Mouse (Mus musculus): ENCODE data around the gene Kmt2e. TPM values are rescaled to one million over a fixed set of nuclear protein-coding genes. Genes with fewer than 3 reads are reported as not detected.

The Kmt2e gene
- polyA plus RNA-seq, 1 experiment from 2014 or later: 56.3 TPM

DNA sequence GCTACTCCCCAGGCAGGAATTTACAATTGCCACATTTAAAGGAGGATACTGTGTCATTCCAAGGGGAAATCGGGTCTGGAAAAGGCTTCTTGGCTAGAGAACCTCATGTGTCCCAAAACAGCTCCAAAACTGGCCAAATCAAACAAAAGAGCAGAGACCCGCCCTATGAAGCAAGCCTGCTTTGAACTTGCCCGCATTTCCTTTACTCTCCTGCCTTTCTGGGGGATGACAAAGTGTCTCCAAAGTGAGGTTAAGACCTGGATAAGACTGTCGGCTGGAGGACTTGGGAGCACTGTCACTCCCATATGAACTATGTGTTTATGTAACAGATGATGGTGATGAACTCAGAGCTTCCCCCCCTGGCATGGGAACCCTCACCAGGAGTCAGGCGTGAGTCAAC is 26.1 kb upstream of the Kmt2e start:
- ATAC-seq (no peak), DNase-seq (ENCODE audit: low read depth, low spot score) (no peak)
- no peaks in the 10 kb centered on the region for H3K27me3 ChIP-seq
- ChIA-PET CTCF (interaction anchor here (1.5 kb wide), 1 partner anchor 8 kb away, joined by 5 read pairs; no protein-coding TSS in a partner anchor), POLR2A (no interaction called here)
- TF ChIP-seq CTCF (IDR thresholded peaks at IDR 0.05): no peak
- in situ Hi-C loops (cut with MboI; ENCODE audit: low pct_unique_long_range_greater_than_20kb): no loop called here

DNA sequence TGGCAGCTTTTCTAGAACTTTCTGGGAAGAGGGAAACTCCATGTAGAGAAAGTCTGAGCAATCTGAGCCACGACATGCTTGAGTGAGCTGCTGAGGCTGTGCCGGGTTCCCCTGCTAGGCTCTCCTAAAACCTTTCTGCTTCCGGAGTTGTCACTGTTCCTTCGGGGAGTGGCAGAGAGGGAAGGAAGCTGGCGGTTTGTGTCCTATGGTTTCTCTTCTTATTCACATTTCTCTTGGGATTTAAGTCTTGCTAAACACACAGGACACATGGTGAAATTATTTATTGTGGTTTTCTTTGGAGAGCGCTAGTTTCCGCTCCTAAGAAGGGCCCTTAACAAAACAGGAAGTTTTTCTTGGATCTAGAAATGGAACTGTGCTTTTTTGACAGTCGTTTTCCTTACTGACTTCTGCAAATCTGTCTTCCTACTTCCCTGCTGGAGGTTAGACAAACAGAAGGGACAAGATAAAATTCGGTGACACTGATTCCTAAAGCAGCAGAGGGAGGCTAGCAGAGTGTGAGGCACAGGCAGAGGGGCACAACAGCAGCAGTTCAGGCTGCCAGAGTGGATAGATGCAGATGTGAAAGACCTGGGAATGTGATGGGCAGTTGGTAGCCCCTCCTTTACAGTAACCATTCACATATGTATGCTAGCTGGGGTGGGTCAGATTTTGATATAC is 24.1 kb upstream of the Kmt2e start:
- TF ChIP-seq CTCF (IDR thresholded peaks at IDR 0.05): no peak
- in situ Hi-C loops (cut with MboI; ENCODE audit: low pct_unique_long_range_greater_than_20kb): loop anchor here (5.0 kb wide), 1 partner anchor 242 kb away; no protein-coding TSS in a partner anchor
- H3K27me3 ChIP-seq: no peaks in the 10 kb centered on the region
- CTCF ChIA-PET: interaction anchor here (1.0 to 6.8 kb wide), 3 partner anchors 9 to 19 kb away, joined by 3 to 62 read pairs (median 6); no protein-coding TSS in a partner anchor
- ATAC-seq (peak; percentile 83), DNase-seq (ENCODE audit: low read depth, low spot score) (no peak)
- POLR2A ChIA-PET: interaction anchor here (0.6 to 1.3 kb wide), 2 partner anchors 11 to 250 kb away, joined by 3 read pairs; no protein-coding TSS in a partner anchor

DNA sequence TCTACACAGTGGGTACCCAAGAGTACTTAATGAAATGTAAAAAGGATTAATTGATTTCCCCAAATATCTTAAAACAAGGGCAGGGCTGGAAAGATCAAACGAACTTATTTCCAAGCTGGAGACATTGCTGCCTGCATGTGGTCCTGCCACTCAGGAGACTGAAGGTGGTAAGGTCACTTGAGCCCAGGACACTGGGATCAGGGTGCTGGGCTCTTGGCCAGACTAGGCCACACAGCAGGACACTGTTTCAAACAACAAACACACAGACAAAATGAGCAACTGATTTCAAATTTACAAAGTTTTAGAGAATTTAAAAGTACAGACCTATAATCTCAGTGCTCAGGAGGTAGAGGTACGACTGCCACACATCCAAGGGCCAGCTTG is 23.5 kb upstream of the Kmt2e start:
- ChIA-PET POLR2A (interaction anchor here (1.3 kb wide), 1 partner anchor 11 kb away, joined by 3 read pairs; no protein-coding TSS in a partner anchor), CTCF (interaction anchor here (1.0 to 6.8 kb wide), 5 partner anchors 8 to 67 kb away, joined by 3 to 62 read pairs (median 6); no protein-coding TSS in a partner anchor)
- TF ChIP-seq CTCF (IDR thresholded peaks at IDR 0.05): no peak
- in situ Hi-C loops (cut with MboI; ENCODE audit: low pct_unique_long_range_greater_than_20kb): loop anchor here (5.0 kb wide), 1 partner anchor 242 kb away; no protein-coding TSS in a partner anchor
- DNase-seq (ENCODE audit: low read depth, low spot score) (no peak), ATAC-seq (no peak)
- H3K27me3 ChIP-seq: no peaks in the 10 kb centered on the region

DNA sequence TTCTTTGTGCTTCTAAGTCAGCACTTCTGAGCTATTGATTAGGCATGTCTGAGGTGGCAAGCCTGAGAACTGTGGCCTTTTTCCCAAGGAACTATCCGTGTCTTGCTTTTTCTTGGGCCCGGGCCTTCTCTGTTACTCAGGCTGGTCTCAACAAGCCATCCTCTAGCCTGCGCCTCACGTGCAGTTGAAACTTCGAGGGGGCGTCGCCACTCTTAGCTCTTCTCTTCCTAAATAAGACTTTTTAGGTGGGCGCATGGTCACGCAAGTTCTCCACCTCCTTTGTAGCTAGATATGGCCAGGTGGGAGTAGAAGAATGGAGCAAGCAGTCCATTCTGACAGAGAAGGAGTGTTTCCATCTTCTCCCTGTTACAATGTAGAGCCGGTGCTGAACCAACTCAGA is 22.6 kb upstream of the Kmt2e start:
- POLR2A ChIA-PET: no interaction called here
- H3K27me3 ChIP-seq: no peaks in the 10 kb centered on the region
- TF ChIP-seq CTCF (IDR thresholded peaks at IDR 0.05): no peak
- in situ Hi-C loops (cut with MboI; ENCODE audit: low pct_unique_long_range_greater_than_20kb): loop anchor here (5.0 kb wide), 1 partner anchor 241 kb away; no protein-coding TSS in a partner anchor
- no peak for DNase-seq (ENCODE audit: low read depth, low spot score)
- no peak for ATAC-seq
- CTCF ChIA-PET: interaction anchor here (0.9 to 6.8 kb wide), 6 partner anchors 13 to 245 kb away, joined by 3 to 62 read pairs (median 4); no protein-coding TSS in a partner anchor

DNA sequence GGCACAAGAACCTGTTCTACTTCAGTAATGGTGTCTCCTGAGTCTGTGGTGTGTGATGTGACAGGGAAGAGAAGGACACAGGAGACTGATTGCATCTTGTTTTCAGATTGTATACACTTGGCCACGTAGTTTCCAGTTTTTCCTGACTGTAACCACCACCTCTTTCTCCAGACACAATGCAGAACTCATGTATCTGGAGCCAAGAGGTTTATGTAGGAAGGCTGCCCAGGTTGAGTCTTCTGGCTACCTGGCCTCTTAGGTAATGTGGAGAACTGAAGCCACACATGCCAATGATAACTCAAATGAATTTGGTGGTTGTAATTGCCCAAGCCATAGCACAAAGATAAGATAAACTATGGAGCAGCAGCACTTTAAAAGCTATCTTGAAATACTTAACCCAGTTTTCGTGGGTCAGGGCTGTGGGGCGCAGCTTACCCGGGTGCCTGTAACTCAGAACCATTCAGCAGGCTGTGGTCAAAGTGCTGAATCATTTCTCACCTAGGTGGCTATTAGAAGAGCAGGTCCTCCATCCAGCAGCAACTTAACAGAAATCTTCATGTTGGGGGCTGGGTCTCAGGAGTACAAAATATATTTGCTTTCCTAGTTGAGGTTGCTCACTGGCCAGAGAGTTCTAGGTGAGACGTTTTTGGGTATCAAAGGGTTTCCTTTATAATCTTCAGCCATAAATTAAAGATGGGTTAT is 21.8 kb upstream of the Kmt2e start:
- ChIA-PET POLR2A (interaction anchor here (2.0 kb wide), 1 partner anchor 22 kb away, joined by 4 read pairs; the partner anchor contains the start of gene Kmt2e), CTCF (interaction anchor here (0.9 to 6.8 kb wide), 11 partner anchors 10 to 244 kb away, joined by 3 to 62 read pairs (median 3); no protein-coding TSS in a partner anchor)
- TF ChIP-seq CTCF (IDR thresholded peaks at IDR 0.05): no peak
- no peak for DNase-seq (ENCODE audit: low read depth, low spot score)
- H3K27me3 ChIP-seq: no peaks in the 10 kb centered on the region
- in situ Hi-C loops (cut with MboI; ENCODE audit: low pct_unique_long_range_greater_than_20kb): loop anchor here (5.0 kb wide), 1 partner anchor 240 kb away; no protein-coding TSS in a partner anchor
- ATAC-seq: no peak

DNA sequence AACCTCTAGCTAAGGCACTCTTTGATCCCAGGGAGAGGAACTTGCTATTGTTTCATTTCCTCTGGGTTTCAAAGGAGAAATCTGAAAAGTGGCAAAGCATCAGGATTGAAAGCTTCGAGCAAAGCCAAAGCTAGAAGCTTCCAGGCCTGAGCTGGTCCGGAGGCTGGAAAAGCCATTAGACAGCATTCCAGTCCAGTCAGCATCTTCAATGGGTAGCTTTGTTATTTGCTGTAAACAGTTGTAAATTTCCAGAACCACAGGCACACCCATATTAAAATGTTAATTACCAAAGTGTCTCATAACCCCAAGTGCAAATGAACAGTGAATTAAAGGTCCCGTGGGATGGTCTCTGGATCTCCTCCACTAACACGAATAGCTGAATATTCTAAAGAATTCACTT is 21.2 kb upstream of the Kmt2e start:
- no peaks in the 10 kb centered on the region for H3K27me3 ChIP-seq
- no peak for ATAC-seq
- no peak for DNase-seq (ENCODE audit: low read depth, low spot score)
- no peak for TF ChIP-seq CTCF (IDR thresholded peaks at IDR 0.05)
- CTCF ChIA-PET: interaction anchor here (0.9 to 6.8 kb wide), 10 partner anchors 11 to 582 kb away, joined by 3 to 62 read pairs (median 3); no protein-coding TSS in a partner anchor
- in situ Hi-C loops (cut with MboI; ENCODE audit: low pct_unique_long_range_greater_than_20kb): loop anchor here (5.0 kb wide), 1 partner anchor 239 kb away; no protein-coding TSS in a partner anchor
- POLR2A ChIA-PET: interaction anchor here (2.0 kb wide), 1 partner anchor 21 kb away, joined by 4 read pairs; the partner anchor contains the start of gene Kmt2e

DNA sequence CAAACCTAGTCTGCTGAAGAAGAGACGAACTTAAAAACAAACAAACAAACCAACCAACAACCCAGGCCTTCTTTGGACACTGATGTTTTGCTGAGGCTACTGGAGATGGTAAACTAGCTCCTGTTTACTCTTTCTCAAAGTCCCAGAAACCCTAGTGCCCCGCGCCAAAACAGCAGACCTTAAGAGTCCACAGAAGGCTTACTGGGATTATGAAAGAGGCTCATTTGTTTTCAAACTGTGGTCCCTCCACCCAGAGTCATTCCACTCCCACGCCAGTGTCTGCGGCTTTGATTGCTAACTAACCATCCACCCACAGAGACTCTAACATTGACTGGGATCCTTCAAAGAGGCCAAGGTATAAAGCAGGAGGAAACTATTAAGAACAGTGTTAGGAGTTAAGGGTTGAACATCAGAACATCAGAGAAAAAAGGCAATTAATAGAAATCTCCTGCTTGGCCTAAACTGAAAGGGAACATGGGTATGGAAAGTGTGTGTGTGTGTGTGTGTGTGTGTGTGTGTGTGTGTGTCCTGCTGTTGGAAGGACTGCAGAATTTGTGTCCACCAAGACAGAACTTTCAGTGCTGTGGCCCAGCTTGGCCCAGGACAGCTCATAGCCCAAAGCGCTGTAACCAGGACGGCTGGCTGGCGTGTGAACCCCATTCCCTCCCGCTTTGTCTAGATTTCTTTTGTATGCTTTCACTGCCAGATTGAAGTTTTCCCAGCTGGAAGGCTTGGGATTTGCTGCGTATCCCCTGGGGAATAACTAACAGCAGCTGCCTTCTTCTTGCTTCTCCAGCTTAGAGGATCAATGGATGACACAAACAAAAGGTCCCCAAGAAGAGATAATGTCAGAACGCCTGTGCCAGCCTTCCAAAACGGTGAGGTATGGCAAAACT is 20.4 kb upstream of the Kmt2e start:
- no peak for DNase-seq (ENCODE audit: low read depth, low spot score)
- ATAC-seq: no peak
- in situ Hi-C loops (cut with MboI; ENCODE audit: low pct_unique_long_range_greater_than_20kb): loop anchor here (5.0 kb wide), 1 partner anchor 238 kb away; no protein-coding TSS in a partner anchor

DNA sequence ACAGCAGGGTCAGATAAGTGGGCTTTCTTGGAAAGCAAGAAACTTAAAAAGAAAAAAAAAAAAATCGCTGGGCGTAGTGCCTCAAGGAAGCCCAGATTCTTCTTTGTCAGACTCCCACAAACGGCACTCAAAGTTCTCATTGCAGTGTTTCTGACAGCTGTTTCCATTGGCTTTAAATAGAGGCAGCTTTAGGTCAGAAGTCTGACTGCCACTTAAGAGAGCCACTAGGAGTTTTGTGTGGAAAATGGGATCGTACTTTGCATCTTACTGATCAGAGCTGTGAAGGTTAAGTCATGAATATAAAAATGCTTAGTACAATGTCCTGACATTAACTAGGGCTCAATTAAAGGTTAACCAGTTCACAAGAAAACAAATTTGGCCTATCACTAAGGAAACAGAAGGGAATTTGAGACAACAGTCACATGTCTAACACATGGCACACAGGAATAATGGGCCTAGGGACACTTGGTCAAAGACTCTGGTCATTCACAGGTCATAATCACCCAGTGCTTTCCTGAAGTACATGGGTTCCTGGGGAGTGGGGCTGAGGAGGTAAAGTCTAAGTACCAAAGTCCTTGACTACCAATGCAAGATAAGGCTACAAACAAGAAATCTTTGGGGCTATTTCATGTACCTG is 19.6 kb upstream of the Kmt2e start:
- in situ Hi-C loops (cut with MboI; ENCODE audit: low pct_unique_long_range_greater_than_20kb): loop anchor here (5.0 kb wide), 1 partner anchor 238 kb away; no protein-coding TSS in a partner anchor
- no peak for ATAC-seq
- CTCF ChIA-PET: interaction anchor here (0.9 to 6.8 kb wide), 9 partner anchors 9 to 344 kb away, joined by 3 to 62 read pairs (median 9); partner anchors contain the start of gene Kmt2e

More for the DNA sequence above, 20.4 kb upstream of the Kmt2e start:
- ChIA-PET POLR2A (interaction anchor here (2.0 kb wide), 1 partner anchor 20 kb away, joined by 4 read pairs; the partner anchor contains the start of gene Kmt2e), CTCF (interaction anchor here (0.9 to 6.8 kb wide), 14 partner anchors 10 to 581 kb away, joined by 3 to 62 read pairs (median 4); no protein-coding TSS in a partner anchor)
- TF ChIP-seq CTCF (IDR thresholded peaks at IDR 0.05): no peak
- no peaks in the 10 kb centered on the region for H3K27me3 ChIP-seq

More for the DNA sequence above, 19.6 kb upstream of the Kmt2e start:
- POLR2A ChIA-PET: interaction anchor here (2.0 kb wide), 1 partner anchor 19 kb away, joined by 4 read pairs; the partner anchor contains the start of gene Kmt2e
- no peak for TF ChIP-seq CTCF (IDR thresholded peaks at IDR 0.05)
- no peaks in the 10 kb centered on the region for H3K27me3 ChIP-seq
- DNase-seq (ENCODE audit: low read depth, low spot score): no peak
